Mouse (Mus musculus): ENCODE measurements around the gene Itsn1. TPM values are rescaled to one million over a fixed set of nuclear protein-coding genes. Genes with fewer than 3 reads are reported as not detected.

Gene Itsn1
- polyA plus RNA-seq, 2 experiments: 24.8 to 46.6 TPM

- 90% methylated on average over 16 of the region's 16 CpGs for WGBS
- TF ChIP-seq POLR2A (IDR thresholded peaks at IDR 0.05; ENCODE audit: borderline replicate concordance, extremely low read depth, insufficient read depth, insufficient read length): no peak
- H3K36me3 ChIP-seq (ENCODE audit: control insufficient read depth, insufficient read depth, low read length): peaks cover 71% of the 10 kb centered on the region
Observed at GRCm38 (mm10) chr16:91927911-91928630, 199.0 kb downstream of the Itsn1 start.

GRCm38 (mm10) chr16:91931078-91932013 lies 202.3 kb downstream of the Itsn1 start:
- H3K4me2 ChIP-seq (replicated peaks; ENCODE audit: low read depth, low read length, severe bottlenecking): peak overlapping the region; percentile 59
- TF ChIP-seq POLR2A (IDR thresholded peaks at IDR 0.05; ENCODE audit: borderline replicate concordance, extremely low read depth, insufficient read depth, insufficient read length): peak; percentile 56; the same call in 1 of the 2 replicates
- peak overlapping the region; percentile 75 for H3K27ac ChIP-seq (replicated peaks; ENCODE audit: low read depth, low read length)
- H3K9ac ChIP-seq (ENCODE audit: low read depth, low read length, severe bottlenecking): peak overlapping the region; percentile 90
- ATAC-seq (ENCODE audit: low FRiP score, low read depth) (peak; percentile 97), DNase-seq (ENCODE audit: low spot score) (peak; percentile 96)
- 2% methylated on average over 43 of the region's 53 CpGs for WGBS
- H3K36me3 ChIP-seq (ENCODE audit: control insufficient read depth, insufficient read depth, low read length): peaks cover 38% of the 10 kb centered on the region
- no peaks in the 10 kb centered on the region for H3K9me3 ChIP-seq (ENCODE audit: control insufficient read depth, low read length)
- no peaks in the 10 kb centered on the region for H3K27me3 ChIP-seq (ENCODE audit: control insufficient read depth, insufficient read depth, low read length)
- H3K4me3 ChIP-seq (replicated peaks; ENCODE audit: low read length): peak overlapping the region; percentile 99
- peaks cover 7% of the 10 kb centered on the region for H3K4me1 ChIP-seq (ENCODE audit: control insufficient read depth, insufficient read depth, low read length)

More at GRCm38 (mm10) chr16:91927911-91928630, 199.0 kb downstream of the Itsn1 start:
- H3K27ac ChIP-seq (replicated peaks; ENCODE audit: low read depth, low read length): no peak overlapping the region
- H3K9ac ChIP-seq (ENCODE audit: low read depth, low read length, severe bottlenecking): no peak overlapping the region
- ATAC-seq (ENCODE audit: low FRiP score, low read depth) (no peak), DNase-seq (ENCODE audit: low spot score) (no peak)
- peaks cover 7% of the 10 kb centered on the region for H3K4me1 ChIP-seq (ENCODE audit: control insufficient read depth, insufficient read depth, low read length)
- H3K4me2 ChIP-seq (replicated peaks; ENCODE audit: low read depth, low read length, severe bottlenecking): no peak overlapping the region
- no peak overlapping the region for H3K4me3 ChIP-seq (replicated peaks; ENCODE audit: low read length)
- no peaks in the 10 kb centered on the region for H3K27me3 ChIP-seq (ENCODE audit: control insufficient read depth, insufficient read depth, low read length)
- no peaks in the 10 kb centered on the region for H3K9me3 ChIP-seq (ENCODE audit: control insufficient read depth, low read length)

GRCm38 (mm10) chr16:91932082-91932690 lies 203.1 kb downstream of the Itsn1 start:
- H3K9me3 ChIP-seq (ENCODE audit: control insufficient read depth, low read length): no peaks in the 10 kb centered on the region
- no peak for TF ChIP-seq POLR2A (IDR thresholded peaks at IDR 0.05; ENCODE audit: borderline replicate concordance, extremely low read depth, insufficient read depth, insufficient read length)
- no peak overlapping the region for H3K27ac ChIP-seq (replicated peaks; ENCODE audit: low read depth, low read length)
- peak overlapping the region; percentile 99 for H3K4me3 ChIP-seq (replicated peaks; ENCODE audit: low read length)
- ATAC-seq (ENCODE audit: low FRiP score, low read depth) (no peak), DNase-seq (ENCODE audit: low spot score) (no peak)
- peaks cover 9% of the 10 kb centered on the region for H3K4me1 ChIP-seq (ENCODE audit: control insufficient read depth, insufficient read depth, low read length)
- H3K4me2 ChIP-seq (replicated peaks; ENCODE audit: low read depth, low read length, severe bottlenecking): peak overlapping the region; percentile 59
- no peaks in the 10 kb centered on the region for H3K27me3 ChIP-seq (ENCODE audit: control insufficient read depth, insufficient read depth, low read length)
- no peak overlapping the region for H3K9ac ChIP-seq (ENCODE audit: low read depth, low read length, severe bottlenecking)
- H3K36me3 ChIP-seq (ENCODE audit: control insufficient read depth, insufficient read depth, low read length): peaks cover 30% of the 10 kb centered on the region
- 56% methylated on average over 8 of the region's 8 CpGs for WGBS

GRCm38 (mm10) chr16:91932843-91933518 lies 203.9 kb downstream of the Itsn1 start:
- WGBS: 55% methylated on average over 7 of the region's 10 CpGs
- H3K4me3 ChIP-seq (replicated peaks; ENCODE audit: low read length): no peak overlapping the region
- H3K9ac ChIP-seq (ENCODE audit: low read depth, low read length, severe bottlenecking): no peak overlapping the region

More at GRCm38 (mm10) chr16:91932843-91933518, 203.9 kb downstream of the Itsn1 start:
- ATAC-seq (ENCODE audit: low FRiP score, low read depth) (no peak), DNase-seq (ENCODE audit: low spot score) (no peak)
- Histone ChIP-seq H3K9me3 (ENCODE audit: control insufficient read depth, low read length) (no peaks in the 10 kb centered on the region), H3K4me2 (replicated peaks; ENCODE audit: low read depth, low read length, severe bottlenecking) (no peak overlapping the region), H3K27ac (replicated peaks; ENCODE audit: low read depth, low read length) (no peak overlapping the region), H3K27me3 (ENCODE audit: control insufficient read depth, insufficient read depth, low read length) (no peaks in the 10 kb centered on the region), H3K36me3 (ENCODE audit: control insufficient read depth, insufficient read depth, low read length) (peaks cover 22% of the 10 kb centered on the region), H3K4me1 (ENCODE audit: control insufficient read depth, insufficient read depth, low read length) (peaks cover 9% of the 10 kb centered on the region)
- no peak for TF ChIP-seq POLR2A (IDR thresholded peaks at IDR 0.05; ENCODE audit: borderline replicate concordance, extremely low read depth, insufficient read depth, insufficient read length)
